Mouse (Mus musculus) heart, embryonic 15.5 days (tissue): Measurements from ENCODE around the gene Gm12253. TPM values are rescaled to one million over a fixed set of nuclear protein-coding genes. Genes with fewer than 3 reads are reported as not detected.

Experiments used
- ATAC-seq: fragments of 200-750 bp; cut with Nextera tagmentation; replicated peaks from 2 replicates; pipeline ENCODE4 v1.8.0; 2017; ENCODE audit warnings: low read depth, moderate TSS enrichment; ENCODE audit not compliant: insufficient number of reproducible peaks, insufficient read depth, low FRiP score
- H3K27ac ChIP-seq: fragments of 300-500 bp; sonication (generic); 2 replicates; pipeline ENCODE4 v1.5.1; 2015; ENCODE audit warnings: mild to moderate bottlenecking, inconsistent platforms
- H3K27me3 ChIP-seq: fragments of 300-500 bp; sonication (generic); 2 replicates; pipeline ENCODE4 v1.6.1; 2015; ENCODE audit warnings: inconsistent platforms
- H3K36me3 ChIP-seq: fragments of 300-500 bp; sonication (generic); 2 replicates; pipeline ENCODE4 v1.6.1; 2015; ENCODE audit warnings: mild to moderate bottlenecking, inconsistent platforms
- H3K4me1 ChIP-seq: fragments of 300-500 bp; sonication (generic); replicated peaks from 2 replicates; pipeline ENCODE4 v1.6.1; 2015; ENCODE audit warnings: inconsistent platforms
- H3K4me2 ChIP-seq: fragments of 300-500 bp; sonication (generic); 2 replicates; pipeline ENCODE4 v1.6.1; 2015; ENCODE audit warnings: inconsistent platforms, mild to moderate bottlenecking, moderate library complexity
- H3K4me3 ChIP-seq: fragments of 300-500 bp; sonication (generic); 2 replicates; pipeline ENCODE4 v1.5.1; 2015; ENCODE audit warnings: mild to moderate bottlenecking, inconsistent platforms
- H3K9ac ChIP-seq: fragments of 300-500 bp; sonication (generic); 2 replicates; pipeline ENCODE4 v1.6.1; 2015; ENCODE audit warnings: mild to moderate bottlenecking, inconsistent platforms
- H3K9me3 ChIP-seq: fragments of 300-500 bp; sonication (generic); replicated peaks from 2 replicates; pipeline ENCODE4 v1.6.1; 2016; ENCODE audit warnings: inconsistent platforms
- WGBS: fragments of 180-500 bp; shearing (Covaris S2); methylation state at CpG from one replicate; pipeline ENCODE4 v1.1.7; 2015; ENCODE audit warnings: mixed read lengths; 5-methylcytosine and 5-hydroxymethylcytosine counted together
- polyA plus RNA-seq: library from polyadenylated mRNA; unstranded; fragments of >200 nt; fragmentation: Nextera tagmentation; extraction: Ambion mirVana; gene quantifications from 2 replicates; pipeline ENCODE4 v1.2.1, GENCODE M21; 2015

Gm12253 gene
- not detected in 2 replicates for polyA plus RNA-seq

DNA sequence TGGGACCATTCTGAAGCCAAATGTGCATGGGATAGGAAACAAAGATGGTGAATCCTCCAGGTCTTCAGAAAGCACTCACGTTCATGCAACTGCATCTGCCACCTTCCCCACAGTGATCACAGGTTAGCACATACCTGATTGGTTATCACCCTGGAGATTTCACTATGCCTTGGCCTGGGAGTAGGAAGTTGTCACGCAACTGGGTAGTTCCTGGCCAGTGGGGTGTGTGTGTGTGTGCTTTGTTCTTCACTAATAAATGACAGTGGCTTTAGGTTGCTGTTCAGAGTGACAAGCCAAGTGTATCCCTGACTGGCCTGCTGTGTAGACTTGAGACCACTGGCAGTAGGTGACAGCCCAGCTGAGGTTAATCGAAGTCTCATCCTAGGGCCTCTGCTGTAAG is at the start of gene Gm12253:
TSS of gene Gm12253 (plus strand) at position 301 of the 400 bp plus-strand sequence.
- 71% methylated on average over 3 of the region's 3 CpGs for WGBS
- ATAC-seq, result no peak
- H3K4me3 ChIP-seq, result no peak within 1 kb of the TSS
- no peak within 1 kb of the TSS for H3K4me2 ChIP-seq
- no peaks in the 10 kb centered on the region for H3K4me1 ChIP-seq
- no peaks in the 10 kb centered on the region for H3K36me3 ChIP-seq
- no peaks in the 10 kb centered on the region for H3K9me3 ChIP-seq
- H3K9ac ChIP-seq, result no peak within 1 kb of the TSS
- no peaks in the 10 kb centered on the region for H3K27me3 ChIP-seq
- no peak within 1 kb of the TSS for H3K27ac ChIP-seq

DNA sequence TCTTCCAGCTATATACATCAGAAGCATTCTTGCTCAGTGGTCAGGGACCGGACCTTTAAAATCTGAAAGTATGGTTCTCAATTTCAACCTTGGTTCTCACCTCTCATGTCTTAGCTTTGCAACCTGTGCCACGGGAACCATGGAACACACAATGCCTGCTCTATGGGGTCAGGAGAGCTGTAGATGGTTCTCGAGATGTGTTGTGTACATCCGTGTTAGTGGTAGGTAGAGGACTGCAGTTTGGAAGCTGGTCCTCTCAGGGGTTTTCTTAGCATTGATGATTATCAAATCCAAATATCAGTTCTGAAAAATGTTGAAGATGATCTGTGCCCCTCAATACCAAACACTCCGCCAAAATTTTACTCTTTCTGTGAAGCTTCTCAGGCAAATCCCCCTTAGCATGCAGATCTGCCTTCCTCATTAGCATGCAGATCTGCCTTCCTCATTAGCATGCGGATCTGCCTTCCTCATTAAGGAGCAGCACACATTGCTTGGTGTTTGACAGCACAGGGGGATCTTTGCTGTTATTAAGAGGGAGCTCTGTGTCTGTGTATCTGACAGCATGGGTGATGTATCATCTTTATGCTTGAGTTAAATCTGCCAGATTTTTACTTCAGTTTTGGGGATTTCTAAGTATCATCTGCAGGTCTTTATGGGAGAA is 32.2 kb upstream of the Gm12253 start:
- H3K9ac ChIP-seq, result no peak overlapping the region
- no peaks in the 10 kb centered on the region for H3K9me3 ChIP-seq
- no peaks in the 10 kb centered on the region for H3K36me3 ChIP-seq
- no peak overlapping the region for H3K27ac ChIP-seq
- no peak overlapping the region for H3K4me3 ChIP-seq
- H3K4me2 ChIP-seq, result no peak overlapping the region
- WGBS, result 63% methylated on average over 6 of the region's 6 CpGs
- ATAC-seq, result no peak
- H3K27me3 ChIP-seq, result no peaks in the 10 kb centered on the region
- no peaks in the 10 kb centered on the region; the same call in 1 of the 2 replicates for H3K4me1 ChIP-seq

DNA sequence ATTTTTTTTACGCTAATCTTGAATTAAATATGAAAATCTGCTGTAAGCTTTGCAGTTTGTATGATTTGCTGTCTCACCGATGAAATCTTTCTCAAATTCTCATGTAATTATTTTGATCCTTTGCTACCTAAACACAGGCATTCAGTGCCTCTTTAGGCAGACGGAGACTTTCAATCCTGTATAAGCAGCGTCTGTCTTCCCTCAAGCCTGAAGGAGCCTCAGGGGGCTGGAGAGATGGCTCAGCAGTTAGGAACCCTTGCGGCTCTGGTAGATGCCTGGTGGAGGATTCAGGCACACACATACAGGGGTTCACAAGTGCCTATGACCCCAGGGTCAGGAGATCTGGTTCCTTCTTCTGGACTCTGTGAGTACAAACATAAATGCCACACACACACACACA is 31.7 kb upstream of the Gm12253 start:
- WGBS, result 55% methylated on average over 5 of the region's 5 CpGs
- H3K9me3 ChIP-seq, result no peaks in the 10 kb centered on the region

DNA sequence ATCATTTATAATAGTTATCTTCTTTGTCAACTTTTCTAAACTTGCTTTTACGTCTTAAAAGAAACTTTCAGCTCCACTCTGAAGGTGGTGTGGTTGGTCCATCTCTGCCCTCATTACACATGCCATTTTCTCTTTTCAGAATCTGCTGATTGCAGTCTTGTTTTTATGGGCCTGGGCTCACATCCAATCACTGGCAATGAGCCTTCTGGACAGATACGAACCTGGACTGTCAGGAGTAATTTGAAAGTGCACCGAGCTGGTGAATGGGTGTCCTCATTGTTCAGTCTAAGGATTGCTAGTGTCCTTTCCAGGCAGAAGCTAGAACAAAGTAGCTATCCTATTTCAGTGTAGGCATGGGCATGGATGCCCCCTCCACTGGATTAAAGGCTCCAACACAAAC is 24.3 kb upstream of the Gm12253 start:
- 54% methylated on average over 3 of the region's 3 CpGs for WGBS
- Histone ChIP-seq H3K4me2 (no peak overlapping the region), H3K36me3 (no peaks in the 10 kb centered on the region), H3K4me1 (no peaks in the 10 kb centered on the region), H3K9ac (no peak overlapping the region), H3K4me3 (no peak overlapping the region), H3K27me3 (no peaks in the 10 kb centered on the region), H3K9me3 (no peaks in the 10 kb centered on the region), H3K27ac (no peak overlapping the region)
- ATAC-seq, result no peak

More for the DNA sequence above, 31.7 kb upstream of the Gm12253 start:
- Histone ChIP-seq H3K4me3 (no peak overlapping the region), H3K27ac (no peak overlapping the region), H3K4me1 (no peaks in the 10 kb centered on the region; the same call in 1 of the 2 replicates), H3K4me2 (no peak overlapping the region), H3K36me3 (no peaks in the 10 kb centered on the region), H3K9ac (no peak overlapping the region), H3K27me3 (no peaks in the 10 kb centered on the region)
- ATAC-seq, result no peak

DNA sequence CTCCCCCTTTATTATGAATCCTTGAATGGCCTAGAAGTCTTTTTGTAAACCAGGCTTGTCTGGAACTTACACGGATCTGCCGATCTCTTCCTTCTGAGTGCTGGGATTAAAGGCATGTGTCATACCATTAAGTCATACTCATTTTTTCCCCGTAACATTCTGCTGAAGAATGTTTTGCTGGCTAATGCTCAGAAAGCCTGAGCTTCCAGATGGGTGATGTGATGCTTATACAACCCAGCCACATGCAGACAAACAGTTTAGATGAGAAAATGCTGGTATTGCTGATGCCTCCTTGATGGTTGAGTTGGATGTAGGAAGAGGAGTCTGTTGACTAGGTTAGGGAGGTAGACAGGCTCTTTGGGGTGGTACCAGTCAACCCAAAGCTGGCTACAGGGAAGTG is 14.0 kb upstream of the Gm12253 start:
- no peaks in the 10 kb centered on the region for H3K9me3 ChIP-seq
- no peak overlapping the region for H3K27ac ChIP-seq
- no peaks in the 10 kb centered on the region for H3K36me3 ChIP-seq
- 47% methylated on average over 3 of the region's 3 CpGs for WGBS
- H3K9ac ChIP-seq, result no peak overlapping the region
- H3K27me3 ChIP-seq, result no peaks in the 10 kb centered on the region
- 0 out of 2 replicates have a peak, but pooled peaks cover 6% of the 10 kb centered on the region for H3K4me1 ChIP-seq
- H3K4me2 ChIP-seq, result no peak overlapping the region
- no peak overlapping the region for H3K4me3 ChIP-seq
- ATAC-seq, result no peak

DNA sequence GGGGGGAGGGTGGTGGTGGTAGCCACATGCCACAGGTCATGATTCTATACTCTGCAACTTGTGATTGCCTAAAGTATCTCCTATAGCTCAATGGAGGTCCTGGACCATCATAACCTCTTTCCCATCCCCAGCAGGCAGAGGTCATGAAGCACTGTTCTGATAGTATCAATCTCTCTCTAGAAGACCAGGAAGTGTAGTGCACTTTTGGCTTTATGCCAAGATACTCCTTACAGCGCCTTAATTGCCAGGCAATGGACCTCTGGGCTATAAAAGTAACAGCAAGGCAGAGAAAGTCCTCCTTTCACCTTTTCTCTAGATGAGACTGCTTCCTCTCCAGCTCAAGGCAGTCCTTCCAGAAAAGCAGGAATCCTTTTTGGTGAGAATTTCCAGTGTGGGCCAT is 11.5 kb upstream of the Gm12253 start, which contains the start of gene 1810065E05Rik:
TSS of gene 1810065E05Rik (plus strand) at position 297 of the 400 bp plus-strand sequence.
- H3K27me3 ChIP-seq, result no peaks in the 10 kb centered on the region
- H3K4me2 ChIP-seq, result no peak within 1 kb of the TSS
- H3K27ac ChIP-seq, result no peak within 1 kb of the TSS
- H3K4me1 ChIP-seq, result 0 out of 2 replicates have a peak, but pooled peaks cover 6% of the 10 kb centered on the region
- ATAC-seq, result no peak
- no peaks in the 10 kb centered on the region for H3K36me3 ChIP-seq
- no peaks in the 10 kb centered on the region for H3K9me3 ChIP-seq
- H3K9ac ChIP-seq, result no peak within 1 kb of the TSS
- WGBS, result 47% methylated on average over 1 of the region's 1 CpGs
- H3K4me3 ChIP-seq, result no peak within 1 kb of the TSS

DNA sequence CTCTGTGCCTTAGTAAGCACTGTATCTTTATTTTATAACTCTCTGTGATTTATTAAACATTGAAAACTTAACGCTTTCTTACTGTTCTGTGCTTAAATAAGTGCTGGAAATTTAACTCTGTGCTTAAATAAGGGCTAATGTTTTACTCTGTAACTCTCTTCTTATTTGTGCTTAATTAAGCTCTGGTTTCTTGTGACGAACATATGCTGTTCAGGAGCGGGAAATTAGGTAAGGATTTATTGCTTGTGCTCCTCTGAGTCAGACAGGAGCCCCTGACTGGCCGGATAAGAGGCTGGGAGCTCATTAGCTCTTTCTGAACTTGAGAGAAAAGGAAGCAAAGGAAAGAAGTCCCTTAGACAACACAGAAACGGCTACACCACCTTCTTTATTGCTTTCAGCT is 5.5 kb downstream of the Gm12253 start:
- Histone ChIP-seq H3K9me3 (no peaks in the 10 kb centered on the region), H3K4me3 (no peak overlapping the region), H3K9ac (no peak overlapping the region), H3K4me1 (no peaks in the 10 kb centered on the region), H3K4me2 (no peak overlapping the region), H3K27me3 (no peaks in the 10 kb centered on the region), H3K27ac (no peak overlapping the region), H3K36me3 (no peaks in the 10 kb centered on the region)
- no peak for ATAC-seq
- WGBS, result 56% methylated on average over 5 of the region's 5 CpGs

DNA sequence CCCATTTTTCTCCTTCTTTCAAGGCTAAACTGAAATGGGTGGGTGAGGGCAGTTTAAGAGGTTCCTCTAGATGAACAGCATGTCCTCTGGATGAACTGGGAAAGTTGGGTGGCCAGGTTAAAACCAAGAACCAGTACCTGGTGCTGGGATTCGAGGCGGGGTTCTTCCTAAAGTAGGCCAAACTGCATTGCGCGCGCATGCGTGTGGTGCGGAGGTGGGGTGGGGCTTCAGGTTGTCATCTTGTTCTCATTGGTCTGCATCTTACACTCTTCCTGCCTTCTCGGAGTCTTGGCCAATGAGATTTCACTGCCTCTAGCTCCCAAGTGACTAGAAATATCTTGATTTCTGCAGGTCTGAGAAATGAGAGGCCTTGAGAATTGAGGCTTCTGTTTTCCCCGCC is 20.4 kb downstream of the Gm12253 start, which contains the start of gene Lypd9:
TSS of gene Lypd9 (minus strand) at position 165 of the 400 bp plus-strand sequence.
- Histone ChIP-seq H3K27ac (no peak within 1 kb of the TSS), H3K9ac (no peak within 1 kb of the TSS), H3K4me2 (no peak within 1 kb of the TSS), H3K27me3 (no peaks in the 10 kb centered on the region), H3K4me1 (no peaks in the 10 kb centered on the region), H3K4me3 (no peak within 1 kb of the TSS), H3K36me3 (no peaks in the 10 kb centered on the region), H3K9me3 (no peaks in the 10 kb centered on the region)
- WGBS, result 91% methylated on average over 9 of the region's 9 CpGs
- ATAC-seq, result no peak

DNA sequence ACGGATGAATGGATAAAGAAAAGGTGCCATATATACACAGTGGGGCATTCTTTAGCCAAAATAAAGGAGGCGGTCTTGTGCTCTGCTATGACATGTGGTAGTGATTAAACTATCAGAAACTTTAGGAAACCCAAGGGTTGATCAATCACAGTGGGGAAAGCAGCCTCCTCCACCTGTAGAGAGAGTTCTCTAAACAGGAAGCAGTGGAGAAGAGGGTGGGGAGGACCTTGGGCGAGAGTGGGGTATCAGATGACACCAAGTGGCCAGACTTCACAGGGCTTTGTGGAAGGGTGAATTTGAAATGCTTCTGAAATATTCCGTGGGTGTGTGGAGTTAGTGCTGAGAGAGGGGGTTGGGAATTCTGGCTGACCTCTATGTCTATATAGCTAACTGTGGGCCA is 21.2 kb downstream of the Gm12253 start:
- H3K4me2 ChIP-seq, result no peak overlapping the region
- no peaks in the 10 kb centered on the region for H3K9me3 ChIP-seq
- no peak overlapping the region for H3K4me3 ChIP-seq
- H3K27me3 ChIP-seq, result no peaks in the 10 kb centered on the region
- WGBS, result 50% methylated on average over 4 of the region's 4 CpGs
- H3K27ac ChIP-seq, result no peak overlapping the region
- ATAC-seq, result no peak
- no peaks in the 10 kb centered on the region for H3K4me1 ChIP-seq
- no peaks in the 10 kb centered on the region for H3K36me3 ChIP-seq
- no peak overlapping the region for H3K9ac ChIP-seq

GRCm38 (mm10) chr11:58462170-58462569 is 29.8 kb downstream of the Gm12253 start, which contains the start of gene Olfr30:
Gene Olfr30 (minus strand): TSS chr11:58462270.
- Histone ChIP-seq H3K27ac (no peak within 1 kb of the TSS), H3K4me2 (no peak within 1 kb of the TSS), H3K4me3 (no peak within 1 kb of the TSS), H3K27me3 (no peaks in the 10 kb centered on the region), H3K4me1 (no peaks in the 10 kb centered on the region), H3K9me3 (no peaks in the 10 kb centered on the region), H3K9ac (no peak within 1 kb of the TSS), H3K36me3 (no peaks in the 10 kb centered on the region)
- no peak for ATAC-seq
